Mouse (Mus musculus) limb, embryonic 14.5 days (tissue): ENCODE results near the gene Epn3. TPM values are rescaled to one million over a fixed set of nuclear protein-coding genes. Genes with fewer than 3 reads are reported as not detected.

ENCODE experiments used
- ATAC-seq: fragments of 200-750 bp; cut with Nextera tagmentation; 2 replicates; pipeline ENCODE4 v1.8.0; 2017; ENCODE audit warnings: low read depth, moderate number of reproducible peaks, moderate TSS enrichment; ENCODE audit not compliant: low FRiP score
- DNase-seq: peaks from one replicate; pipeline ENCODE4 v3.0.0-alpha.2; 2015; ENCODE audit warnings: low spot score
- H3K27ac ChIP-seq: fragments of 300-500 bp; sonication (generic); replicated peaks from 2 replicates; pipeline ENCODE4 v1.5.1; 2014; ENCODE audit warnings: low read depth, mild to moderate bottlenecking, low read length, moderate library complexity, mixed read lengths
- H3K27me3 ChIP-seq: fragments of 300-500 bp; sonication (generic); 2 replicates; pipeline ENCODE4 v1.6.1; 2014; ENCODE audit warnings: low read length, mixed read lengths; ENCODE audit not compliant: control insufficient read depth, insufficient read depth
- H3K36me3 ChIP-seq: fragments of 300-500 bp; sonication (generic); 2 replicates; pipeline ENCODE4 v1.6.1; 2014; ENCODE audit warnings: mild to moderate bottlenecking, low read length, moderate library complexity, mixed read lengths; ENCODE audit not compliant: control insufficient read depth, insufficient read depth
- H3K4me1 ChIP-seq: fragments of 300-500 bp; sonication (generic); 2 replicates; pipeline ENCODE4 v1.6.1; 2014; ENCODE audit warnings: antibody characterized with exemption, low read length, mixed read lengths; ENCODE audit not compliant: control insufficient read depth, insufficient read depth
- H3K4me2 ChIP-seq: fragments of 300-500 bp; sonication (generic); replicated peaks from 2 replicates; pipeline ENCODE4 v1.6.1; 2014; ENCODE audit warnings: low read depth, mild to moderate bottlenecking, low read length, moderate library complexity; ENCODE audit not compliant: severe bottlenecking
- H3K4me3 ChIP-seq: fragments of 300-500 bp; sonication (generic); replicated peaks from 2 replicates; pipeline ENCODE4 v1.5.1; 2014; ENCODE audit warnings: low read length
- H3K9ac ChIP-seq: fragments of 300-500 bp; sonication (generic); 2 replicates; pipeline ENCODE4 v1.6.1; 2014; ENCODE audit warnings: mild to moderate bottlenecking, low read depth, low read length, moderate library complexity; ENCODE audit not compliant: severe bottlenecking
- H3K9me3 ChIP-seq: fragments of 300-500 bp; sonication (generic); 2 replicates; pipeline ENCODE4 v1.6.1; 2016; ENCODE audit warnings: low read length; ENCODE audit not compliant: control insufficient read depth
- POLR2A ChIP-seq: fragments of 200-500 bp; IDR thresholded peaks from 2 replicates; pipeline ENCODE4 v1.8.0; 2012; ENCODE audit warnings: inconsistent platforms, mild to moderate bottlenecking, moderate library complexity, borderline replicate concordance; ENCODE audit not compliant: insufficient read depth, insufficient read length; ENCODE audit errors: extremely low read depth
- WGBS: fragments of 180-500 bp; shearing (Covaris S2); extraction: QIAGEN DNeasy Blood & Tissue Kit; methylation state at CpG from one replicate; pipeline ENCODE4 v1.1.7; 2014; 5-methylcytosine and 5-hydroxymethylcytosine counted together
- polyA plus RNA-seq, 2 experiments: library from polyadenylated mRNA; depleted of rRNA in 1 of 2; stranded (reverse) in 1 of 2; unstranded in 1 of 2; fragments of >200 nt; fragmentation: Nextera tagmentation in 1 of 2; extraction: Ambion mirVana in 1 of 2; gene quantifications; 2 replicates each; pipeline versions ENCODE4 v1.2.1 to v1.2.3; 2012 to 2014

Epn3 gene
- polyA plus RNA-seq, 2 experiments, result 3.0 to 3.5 TPM

- H3K36me3 ChIP-seq, result peaks cover 80% of the 10 kb centered on the region
- DNase-seq (no peak), ATAC-seq (no peak)
- H3K27me3 ChIP-seq, result no peaks in the 10 kb centered on the region
- H3K9me3 ChIP-seq, result no peaks in the 10 kb centered on the region
- no peak overlapping the region for H3K4me2 ChIP-seq
- H3K27ac ChIP-seq, result no peak overlapping the region
- WGBS, result 91% methylated on average over 11 of the region's 11 CpGs
- H3K4me3 ChIP-seq, result no peak overlapping the region
- no peak for TF ChIP-seq POLR2A
- H3K9ac ChIP-seq, result no peak overlapping the region
- peaks cover 19% of the 10 kb centered on the region for H3K4me1 ChIP-seq
These were observed 37.9 kb downstream of the Epn3 start for GRCm38 (mm10) chr11:94461856-94462255.

GRCm38 (mm10) chr11:94457001-94457400, 42.8 kb downstream of the Epn3 start:
- H3K27me3 ChIP-seq, result no peaks in the 10 kb centered on the region
- H3K36me3 ChIP-seq, result peaks cover 93% of the 10 kb centered on the region
- no peak for TF ChIP-seq POLR2A
- H3K9ac ChIP-seq, result no peak overlapping the region
- DNase-seq, result no peak
- ATAC-seq, result no peak
- no peak overlapping the region for H3K4me2 ChIP-seq
- 85% methylated on average over 15 of the region's 15 CpGs for WGBS
- H3K9me3 ChIP-seq, result no peaks in the 10 kb centered on the region
- no peak overlapping the region for H3K4me3 ChIP-seq
- H3K27ac ChIP-seq, result no peak overlapping the region
- no peaks in the 10 kb centered on the region for H3K4me1 ChIP-seq

DNA sequence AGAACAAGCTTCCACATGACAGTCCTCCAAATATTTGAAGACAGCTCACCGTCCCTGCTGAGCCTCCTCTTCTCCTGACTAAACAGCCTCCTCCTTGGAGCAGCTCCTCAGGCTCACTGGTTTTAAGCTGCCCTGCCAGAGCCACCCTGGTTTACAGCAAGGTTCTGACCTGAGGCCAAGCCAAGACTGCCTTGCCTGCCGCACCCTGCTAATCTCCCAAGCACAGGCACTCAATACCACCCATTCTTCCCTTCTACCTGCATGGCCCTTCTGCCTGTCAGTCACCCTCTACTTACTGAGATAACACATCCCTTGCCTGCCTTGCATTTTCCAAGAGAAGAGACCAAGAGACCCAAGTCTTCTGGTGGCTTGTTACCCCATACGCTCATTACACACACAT, 43.4 kb downstream of the Epn3 start:
- TF ChIP-seq POLR2A, result no peak
- Histone ChIP-seq H3K4me3 (no peak overlapping the region), H3K27ac (no peak overlapping the region), H3K4me2 (no peak overlapping the region), H3K4me1 (peaks cover 5% of the 10 kb centered on the region; the same call in 1 of the 2 replicates), H3K9me3 (no peaks in the 10 kb centered on the region), H3K9ac (no peak overlapping the region), H3K36me3 (peaks cover 93% of the 10 kb centered on the region), H3K27me3 (no peaks in the 10 kb centered on the region)
- ATAC-seq (no peak), DNase-seq (no peak)
- 79% methylated on average over 3 of the region's 3 CpGs for WGBS

- WGBS, result 83% methylated on average over 10 of the region's 10 CpGs
- TF ChIP-seq POLR2A, result no peak
These were observed 44.5 kb downstream of the Epn3 start for GRCm38 (mm10) chr11:94455161-94455820.

DNA sequence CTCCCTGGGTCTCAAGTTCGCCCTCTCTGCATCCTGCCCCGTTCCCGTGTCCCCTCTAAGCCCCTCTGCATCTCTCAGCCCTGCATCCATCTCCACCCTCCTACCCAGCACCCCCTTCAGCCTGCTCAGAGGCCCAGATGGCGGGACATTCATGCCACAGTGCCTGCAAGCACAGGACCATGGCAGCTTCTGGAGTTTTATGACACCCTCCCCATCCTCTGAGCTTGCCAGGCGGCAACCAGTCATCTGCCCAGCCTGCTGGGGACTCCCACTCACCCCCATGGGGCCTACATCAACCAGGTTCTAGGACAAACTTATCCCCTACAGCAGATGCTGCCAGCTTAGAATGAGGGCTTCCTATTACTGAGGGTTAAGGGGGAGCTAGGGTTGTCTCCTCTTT, 45.0 kb downstream of the Epn3 start:
- ATAC-seq (no peak), DNase-seq (no peak)
- Histone ChIP-seq H3K9ac (no peak overlapping the region), H3K4me3 (no peak overlapping the region), H3K4me1 (peaks cover 10% of the 10 kb centered on the region; the same call in 1 of the 2 replicates), H3K36me3 (peaks cover 92% of the 10 kb centered on the region), H3K27me3 (no peaks in the 10 kb centered on the region; the same call in 1 of the 2 replicates), H3K4me2 (no peak overlapping the region), H3K9me3 (no peaks in the 10 kb centered on the region), H3K27ac (no peak overlapping the region)
- TF ChIP-seq POLR2A, result no peak
- WGBS, result 60% methylated on average over 5 of the region's 5 CpGs

More at GRCm38 (mm10) chr11:94455161-94455820, 44.5 kb downstream of the Epn3 start:
- no peak for ATAC-seq
- no peaks in the 10 kb centered on the region for H3K9me3 ChIP-seq
- H3K4me1 ChIP-seq, result peaks cover 10% of the 10 kb centered on the region; the same call in 1 of the 2 replicates
- no peak for DNase-seq
- H3K4me3 ChIP-seq, result no peak overlapping the region
- no peak overlapping the region for H3K27ac ChIP-seq
- H3K36me3 ChIP-seq, result peaks cover 92% of the 10 kb centered on the region
- no peak overlapping the region for H3K9ac ChIP-seq
- H3K4me2 ChIP-seq, result no peak overlapping the region
- H3K27me3 ChIP-seq, result no peaks in the 10 kb centered on the region; the same call in 1 of the 2 replicates
